ENCODE assay signal across 11 mouse cellular contexts in genomic region chr5:124194386-124195084, GRCm38 (mm10). TPM values are rescaled to one million over a fixed set of nuclear protein-coding genes. Genes with fewer than 3 reads are reported as not detected.
DNase-seq lines count a peak whose midpoint lies in the region; ATAC-seq and TF ChIP-seq lines count a peak whose summit lies in the region.
"Had no signal": no experiment of that assay in that cellular context is flagged by ENCODE, and none has a peak within 500 bp of the region (broad histone marks: within the 10 kb centered on the region; RNA-seq: fewer than 3 reads in every experiment).

No protein-coding gene starts in this region.

- no peak overlapping the region for H3K9ac ChIP-seq in hindbrain, embryonic 13.5 days
- no peak overlapping the region for H3K9ac ChIP-seq in hindbrain, embryonic 11.5 days (ENCODE audit: low read depth, low read length)
- no peak overlapping the region; the same call in 1 of the 2 replicates for H3K9ac ChIP-seq in heart, postnatal 0 days (replicated peaks; ENCODE audit: low read depth, low read length)
- H3K9ac ChIP-seq: hindbrain, embryonic 15.5 days; limb, embryonic 12.5 days had no signal

- H3K27me3 ChIP-seq in hindbrain, embryonic 13.5 days, result no peaks in the 10 kb centered on the region
- H3K27me3 ChIP-seq in hindbrain, embryonic 11.5 days (ENCODE audit: control insufficient read depth, insufficient read depth, low read length), result no peaks in the 10 kb centered on the region
- no peaks in the 10 kb centered on the region for H3K27me3 ChIP-seq in Patski
- no peaks in the 10 kb centered on the region for H3K27me3 ChIP-seq in heart, postnatal 0 days (ENCODE audit: control insufficient read depth, insufficient read depth, low read length)
- no peaks in the 10 kb centered on the region for H3K27me3 ChIP-seq in thymus, adult 2 months (ENCODE audit: control insufficient read depth, insufficient read depth, low read length)
- H3K27me3 ChIP-seq: hindbrain, embryonic 15.5 days; limb, embryonic 12.5 days had no signal

- H3K4me3 ChIP-seq in hindbrain, embryonic 13.5 days, result no peak overlapping the region
- no peak overlapping the region for H3K4me3 ChIP-seq in hindbrain, embryonic 11.5 days (ENCODE audit: low read depth, low read length)
- no peak overlapping the region for H3K4me3 ChIP-seq in heart, postnatal 0 days (ENCODE audit: low read depth, low read length)
- H3K4me3 ChIP-seq in thymus, adult 2 months (ENCODE audit: control insufficient read depth, insufficient read depth, low read length), result no peak overlapping the region
- H3K4me3 ChIP-seq: hindbrain, embryonic 15.5 days; limb, embryonic 12.5 days had no signal

- WGBS in hindbrain, embryonic 13.5 days, result 73% methylated on average over 11 of the region's 11 CpGs
- 74% methylated on average over 11 of the region's 11 CpGs for WGBS in hindbrain, embryonic 11.5 days
- WGBS in heart, postnatal 0 days, result 58% methylated on average over 11 of the region's 11 CpGs
- WGBS in thymus, adult 2 months, result 93% methylated on average over 11 of the region's 11 CpGs

- POLR2A ChIA-PET in Patski (lab: Charles Lee), result interaction anchor here (1.0 kb wide), 1 partner anchor 29 kb away, joined by 3 read pairs; no protein-coding TSS in a partner anchor

- H3K27ac ChIP-seq in hindbrain, embryonic 13.5 days, result peak overlapping the region; percentile 80
- H3K27ac ChIP-seq in hindbrain, embryonic 11.5 days (ENCODE audit: low read depth, low read length), result no peak overlapping the region
- peak overlapping the region; percentile 85 for H3K27ac ChIP-seq in heart, postnatal 0 days (ENCODE audit: low read depth)
- H3K27ac ChIP-seq in thymus, adult 2 months (ENCODE audit: control insufficient read depth, insufficient read depth, low read length), result no peak overlapping the region
- H3K27ac ChIP-seq: limb, embryonic 12.5 days had no signal

- H3K4me2 ChIP-seq in hindbrain, embryonic 13.5 days, result no peak overlapping the region
- H3K4me2 ChIP-seq in hindbrain, embryonic 11.5 days (replicated peaks; ENCODE audit: low read depth, low read length), result no peak overlapping the region
- no peak overlapping the region for H3K4me2 ChIP-seq in heart, postnatal 0 days (ENCODE audit: low read depth, low read length)
- H3K4me2 ChIP-seq: hindbrain, embryonic 15.5 days; limb, embryonic 12.5 days had no signal

- no peak for TF ChIP-seq EP300 in heart, postnatal 0 days (IDR thresholded peaks at IDR 0.05; ENCODE audit: low read depth)

- in situ Hi-C loops in Patski (cut with MboI; ENCODE audit: low pct_unique_long_range_greater_than_20kb), result no loop called here

- DNase-seq in hindbrain, embryonic 11.5 days (ENCODE audit: low spot score), result no peak
- no peak for DNase-seq in Patski (ENCODE audit: low read depth, low spot score)
- peak; percentile 69 for DNase-seq in adipocyte (ENCODE audit: low spot score)
- no peak for DNase-seq in heart, postnatal 0 days (ENCODE audit: low spot score)
- DNase-seq in cerebellum, adult 8-10 months, result no peak
- no peak for DNase-seq in thymus, adult 2 months
- DNase-seq: cerebellum, postnatal 36 days; lung, postnatal 14 days had no signal

- TF ChIP-seq POLR2A in thymus, adult 2 months (IDR thresholded peaks at IDR 0.05; ENCODE audit: control insufficient read depth, extremely low read depth, insufficient read depth, low read length, poor library complexity), result no peak

- H3K36me3 ChIP-seq in hindbrain, embryonic 13.5 days, result no peaks in the 10 kb centered on the region
- no peaks in the 10 kb centered on the region for H3K36me3 ChIP-seq in hindbrain, embryonic 11.5 days (ENCODE audit: control insufficient read depth, insufficient read depth, low read length)
- no peaks in the 10 kb centered on the region; the same call in 1 of the 2 replicates for H3K36me3 ChIP-seq in heart, postnatal 0 days (replicated peaks; ENCODE audit: control insufficient read depth, insufficient read depth, low read length)
- H3K36me3 ChIP-seq in thymus, adult 2 months (ENCODE audit: control insufficient read depth, insufficient read depth, low read length), result no peaks in the 10 kb centered on the region
- H3K36me3 ChIP-seq: hindbrain, embryonic 15.5 days; limb, embryonic 12.5 days had no signal

- H3K9me3 ChIP-seq in hindbrain, embryonic 13.5 days, result no peaks in the 10 kb centered on the region
- H3K9me3 ChIP-seq in hindbrain, embryonic 11.5 days (ENCODE audit: control insufficient read depth, low read length), result no peaks in the 10 kb centered on the region
- no peaks in the 10 kb centered on the region for H3K9me3 ChIP-seq in heart, postnatal 0 days (replicated peaks; ENCODE audit: control insufficient read depth, low read length)
- H3K9me3 ChIP-seq: hindbrain, embryonic 15.5 days; limb, embryonic 12.5 days had no signal

- H3K4me1 ChIP-seq in hindbrain, embryonic 13.5 days (replicated peaks), result peaks cover 37% of the 10 kb centered on the region
- peaks cover 4% of the 10 kb centered on the region; the same call in 1 of the 2 replicates for H3K4me1 ChIP-seq in hindbrain, embryonic 11.5 days (replicated peaks; ENCODE audit: control insufficient read depth, insufficient read depth, low read length)
- peaks cover 87% of the 10 kb centered on the region for H3K4me1 ChIP-seq in heart, postnatal 0 days (ENCODE audit: control insufficient read depth, insufficient read depth)
- H3K4me1 ChIP-seq in thymus, adult 2 months (replicated peaks; ENCODE audit: control insufficient read depth, insufficient read depth, low read length), result peaks cover 65% of the 10 kb centered on the region

- CTCF ChIA-PET in Patski (lab: Charles Lee), result interaction anchor here (0.9 to 2.1 kb wide), 6 partner anchors 8 to 49 kb away, joined by 3 to 6 read pairs (median 4); no protein-coding TSS in a partner anchor

- TF ChIP-seq CTCF in Patski (IDR thresholded peaks at IDR 0.05), result no peak
- no peak for TF ChIP-seq CTCF in heart, postnatal 0 days (IDR thresholded peaks at IDR 0.05; ENCODE audit: low read depth)
- TF ChIP-seq CTCF in thymus, adult 2 months (IDR thresholded peaks at IDR 0.05; ENCODE audit: borderline replicate concordance, control insufficient read depth, extremely low read depth, insufficient read depth, low read length, poor library complexity), result no peak

- no peak for ATAC-seq in hindbrain, embryonic 13.5 days (ENCODE audit: low FRiP score)
- no peak for ATAC-seq in hindbrain, embryonic 11.5 days (ENCODE audit: low FRiP score)
- peak; percentile 64 for ATAC-seq in Patski
- ATAC-seq in heart, postnatal 0 days (ENCODE audit: insufficient read depth, low read depth), result no peak

RNA-seq across cellular contexts. Expression of gene Pitpnm2, which starts 55.0 kb away (rescaled TPM):
- polyA plus RNA-seq in hindbrain, embryonic 13.5 days (2015; fragmentation: Nextera tagmentation; extraction: Ambion mirVana), result 7.4 and 8.3 TPM in 2 replicates
- polyA plus RNA-seq in hindbrain, embryonic 11.5 days (2014; fragmentation: Nextera tagmentation; extraction: Ambion mirVana), result 5.1 and 6.0 TPM in 2 replicates
- polyA plus RNA-seq in Patski (2021), result 33.3 TPM
- total RNA-seq in heart, postnatal 0 days (2014; rRNA removed; ENCODE audit: low replicate concordance), result 17.1 and 28.6 TPM in 2 replicates
- polyA plus RNA-seq in heart, postnatal 0 days (2015; fragmentation: Nextera tagmentation; extraction: Ambion mirVana), result 3.1 and 3.2 TPM in 2 replicates
- polyA plus RNA-seq in thymus, adult 2 months (2012; rRNA removed), result 279 and 356 TPM in 2 replicates

Comparison
In these comparisons a context has a peak if more than half of its experiments do, and no peak if none do; other contexts are left out.
1. H3K27ac ChIP-seq: peak in hindbrain, embryonic 13.5 days (single experiment) and heart, postnatal 0 days (single experiment); none in hindbrain, embryonic 11.5 days (single experiment) and thymus, adult 2 months (single experiment).